Mouse (Mus musculus) embryonic facial prominence, embryonic 13.5 days (tissue): ENCODE measurements around the gene Babam2. TPM values are rescaled to one million over a fixed set of nuclear protein-coding genes. Genes with fewer than 3 reads are reported as not detected.
A peak's percentile ranks its signal among the peaks of the same experiment; 100 is the strongest.

Source experiments
- ATAC-seq: fragments of 200-750 bp; cut with Nextera tagmentation; 2 replicates; pipeline ENCODE4 v1.8.0; 2017; ENCODE audit warnings: low read depth; ENCODE audit not compliant: insufficient number of reproducible peaks, insufficient read depth, low FRiP score, low TSS enrichment
- H3K27ac ChIP-seq: fragments of 300-500 bp; sonication (generic); 2 replicates; pipeline ENCODE4 v1.5.1; 2015; ENCODE audit warnings: moderate library complexity, mild to moderate bottlenecking, inconsistent platforms
- H3K27me3 ChIP-seq: fragments of 300-500 bp; sonication (generic); 2 replicates; pipeline ENCODE4 v1.6.1; 2015; ENCODE audit warnings: mild to moderate bottlenecking, inconsistent platforms
- H3K36me3 ChIP-seq: fragments of 300-500 bp; sonication (generic); 2 replicates; pipeline ENCODE4 v1.6.1; 2015; ENCODE audit warnings: mild to moderate bottlenecking, inconsistent platforms
- H3K4me1 ChIP-seq: fragments of 300-500 bp; sonication (generic); 2 replicates; pipeline ENCODE4 v1.6.1; 2015; ENCODE audit warnings: inconsistent platforms
- H3K4me2 ChIP-seq: fragments of 300-500 bp; sonication (generic); 2 replicates; pipeline ENCODE4 v1.6.1; 2015; ENCODE audit warnings: moderate library complexity, mild to moderate bottlenecking, inconsistent platforms
- H3K4me3 ChIP-seq: fragments of 300-500 bp; sonication (generic); 2 replicates; pipeline ENCODE4 v1.5.1; 2015; ENCODE audit warnings: mild to moderate bottlenecking, inconsistent platforms
- H3K9ac ChIP-seq: fragments of 300-500 bp; sonication (generic); 2 replicates; pipeline ENCODE4 v1.6.1; 2015; ENCODE audit warnings: mild to moderate bottlenecking, inconsistent platforms
- H3K9me3 ChIP-seq: fragments of 300-500 bp; sonication (generic); 2 replicates; pipeline ENCODE4 v1.6.1; 2016; ENCODE audit warnings: inconsistent platforms
- WGBS: fragments of 180-500 bp; shearing (Covaris S2); methylation state at CpG from one replicate; pipeline ENCODE4 v1.1.7; 2015; ENCODE audit warnings: mixed read lengths; 5-methylcytosine and 5-hydroxymethylcytosine counted together
- polyA plus RNA-seq: library from polyadenylated mRNA; unstranded; fragments of >200 nt; fragmentation: Nextera tagmentation; extraction: Ambion mirVana; gene quantifications from 2 replicates; pipeline ENCODE4 v1.2.1, GENCODE M21; 2015

Gene Babam2
- polyA plus RNA-seq, 1 experiment from 2014 or later = 50.1 TPM

GRCm38 (mm10) chr5:31686040-31686439 lies 11.4 kb upstream of the Babam2 start:
- Histone ChIP-seq H3K4me2 (no peak overlapping the region), H3K27ac (no peak overlapping the region), H3K9ac (no peak overlapping the region), H3K4me3 (no peak overlapping the region), H3K36me3 (no peaks in the 10 kb centered on the region), H3K4me1 (no peaks in the 10 kb centered on the region), H3K9me3 (no peaks in the 10 kb centered on the region), H3K27me3 (no peaks in the 10 kb centered on the region)
- 50% methylated on average over 2 of the region's 2 CpGs for WGBS
- no peak for ATAC-seq

- Histone ChIP-seq H3K4me1 (peaks cover 5% of the 10 kb centered on the region; the same call in 1 of the 2 replicates), H3K27ac (no peak overlapping the region), H3K9me3 (no peaks in the 10 kb centered on the region), H3K4me3 (no peak overlapping the region), H3K4me2 (no peak overlapping the region), H3K9ac (no peak overlapping the region), H3K27me3 (no peaks in the 10 kb centered on the region), H3K36me3 (no peaks in the 10 kb centered on the region)
- 90% methylated on average over 3 of the region's 3 CpGs for WGBS
- no peak for ATAC-seq
Observed at GRCm38 (mm10) chr5:31687972-31688371, 9.5 kb upstream of the Babam2 start.

GRCm38 (mm10) chr5:31693191-31693590 lies 4.3 kb upstream of the Babam2 start:
- H3K27me3 ChIP-seq = no peaks in the 10 kb centered on the region
- ATAC-seq = no peak
- H3K4me3 ChIP-seq = no peak overlapping the region
- H3K36me3 ChIP-seq = no peaks in the 10 kb centered on the region
- no peak overlapping the region for H3K4me2 ChIP-seq
- H3K9me3 ChIP-seq = no peaks in the 10 kb centered on the region
- no peak overlapping the region for H3K9ac ChIP-seq
- no peak overlapping the region for H3K27ac ChIP-seq
- H3K4me1 ChIP-seq = peaks cover 13% of the 10 kb centered on the region

- Histone ChIP-seq H3K27me3 (no peaks in the 10 kb centered on the region), H3K4me2 (peak within 1 kb of the TSS; percentile 81), H3K27ac (peak within 1 kb of the TSS; percentile 89), H3K9me3 (no peaks in the 10 kb centered on the region), H3K4me3 (peak within 1 kb of the TSS; percentile 77), H3K36me3 (no peaks in the 10 kb centered on the region), H3K9ac (peak within 1 kb of the TSS; percentile 87), H3K4me1 (peaks cover 11% of the 10 kb centered on the region)
- no peak; the same call in 1 of the 2 replicates for ATAC-seq
- 7% methylated on average over 18 of the region's 18 CpGs for WGBS
Observed at GRCm38 (mm10) chr5:31696971-31697643, 377 bp upstream of the Babam2 start, which contains the start of gene Rbks. Gene Rbks (minus strand): TSS chr5:31697627.

- Histone ChIP-seq H3K9ac (peak overlapping the region; percentile 87), H3K27ac (peak overlapping the region; percentile 89), H3K27me3 (no peaks in the 10 kb centered on the region), H3K36me3 (peaks cover 4% of the 10 kb centered on the region; the same call in 1 of the 2 replicates), H3K4me1 (peaks cover 8% of the 10 kb centered on the region), H3K9me3 (no peaks in the 10 kb centered on the region), H3K4me2 (peak overlapping the region; percentile 81), H3K4me3 (peak overlapping the region; percentile 77)
- WGBS = 2% methylated on average over 16 of the region's 16 CpGs
- ATAC-seq = peak; percentile 64; the same call in 1 of the 2 replicates
Observed at GRCm38 (mm10) chr5:31698297-31698726, 828 bp downstream of the Babam2 start.

GRCm38 (mm10) chr5:31698931-31699330 lies 1.4 kb downstream of the Babam2 start:
- H3K4me2 ChIP-seq = no peak overlapping the region
- H3K4me3 ChIP-seq = no peak overlapping the region
- H3K9me3 ChIP-seq = no peaks in the 10 kb centered on the region
- H3K9ac ChIP-seq = no peak overlapping the region
- no peaks in the 10 kb centered on the region for H3K27me3 ChIP-seq
- peaks cover 5% of the 10 kb centered on the region for H3K4me1 ChIP-seq
- 54% methylated on average over 4 of the region's 4 CpGs for WGBS
- H3K27ac ChIP-seq = no peak overlapping the region
- peaks cover 4% of the 10 kb centered on the region; the same call in 1 of the 2 replicates for H3K36me3 ChIP-seq
- no peak for ATAC-seq

GRCm38 (mm10) chr5:31699397-31699796 lies 1.9 kb downstream of the Babam2 start:
- no peak for ATAC-seq
- H3K9ac ChIP-seq = no peak overlapping the region
- H3K27me3 ChIP-seq = no peaks in the 10 kb centered on the region
- peaks cover 4% of the 10 kb centered on the region; the same call in 1 of the 2 replicates for H3K36me3 ChIP-seq
- H3K4me3 ChIP-seq = no peak overlapping the region
- H3K9me3 ChIP-seq = no peaks in the 10 kb centered on the region
- peaks cover 5% of the 10 kb centered on the region for H3K4me1 ChIP-seq
- H3K4me2 ChIP-seq = no peak overlapping the region
- H3K27ac ChIP-seq = no peak overlapping the region

- ATAC-seq = no peak
- 84% methylated on average over 5 of the region's 5 CpGs for WGBS
- Histone ChIP-seq H3K9ac (no peak overlapping the region), H3K27ac (no peak overlapping the region), H3K4me2 (no peak overlapping the region), H3K4me3 (no peak overlapping the region), H3K36me3 (peaks cover 11% of the 10 kb centered on the region; the same call in 1 of the 2 replicates), H3K9me3 (no peaks in the 10 kb centered on the region), H3K4me1 (no peaks in the 10 kb centered on the region), H3K27me3 (no peaks in the 10 kb centered on the region)
Observed at GRCm38 (mm10) chr5:31704971-31705370, 7.5 kb downstream of the Babam2 start.

GRCm38 (mm10) chr5:31706826-31707225 lies 9.3 kb downstream of the Babam2 start:
- H3K4me3 ChIP-seq = no peak overlapping the region
- no peaks in the 10 kb centered on the region for H3K4me1 ChIP-seq
- H3K9ac ChIP-seq = no peak overlapping the region
- no peak overlapping the region for H3K27ac ChIP-seq
- no peaks in the 10 kb centered on the region for H3K27me3 ChIP-seq
- no peak overlapping the region for H3K4me2 ChIP-seq
- ATAC-seq = no peak
- no peaks in the 10 kb centered on the region for H3K9me3 ChIP-seq
- 83% methylated on average over 4 of the region's 4 CpGs for WGBS
- peaks cover 13% of the 10 kb centered on the region; the same call in 1 of the 2 replicates for H3K36me3 ChIP-seq

GRCm38 (mm10) chr5:31709389-31709788 lies 11.9 kb downstream of the Babam2 start:
- H3K4me1 ChIP-seq = 0 out of 2 replicates have a peak, but pooled peaks cover 2% of the 10 kb centered on the region
- no peak overlapping the region for H3K9ac ChIP-seq
- no peaks in the 10 kb centered on the region for H3K27me3 ChIP-seq
- no peak overlapping the region for H3K4me2 ChIP-seq
- H3K36me3 ChIP-seq = 0 out of 2 replicates have a peak, but pooled peaks cover 9% of the 10 kb centered on the region
- WGBS = 62% methylated on average over 1 of the region's 1 CpGs
- H3K4me3 ChIP-seq = no peak overlapping the region
- no peak overlapping the region for H3K27ac ChIP-seq
- H3K9me3 ChIP-seq = no peaks in the 10 kb centered on the region
- ATAC-seq = no peak

- no peak overlapping the region for H3K27ac ChIP-seq
- 0 out of 2 replicates have a peak, but pooled peaks cover 2% of the 10 kb centered on the region for H3K4me1 ChIP-seq
- 76% methylated on average over 2 of the region's 2 CpGs for WGBS
- 0 out of 2 replicates have a peak, but pooled peaks cover 6% of the 10 kb centered on the region for H3K36me3 ChIP-seq
- no peaks in the 10 kb centered on the region for H3K27me3 ChIP-seq
- no peaks in the 10 kb centered on the region for H3K9me3 ChIP-seq
- no peak overlapping the region for H3K9ac ChIP-seq
- H3K4me2 ChIP-seq = no peak overlapping the region
- no peak for ATAC-seq
- H3K4me3 ChIP-seq = no peak overlapping the region
Observed at GRCm38 (mm10) chr5:31713280-31713711, 15.8 kb downstream of the Babam2 start.

GRCm38 (mm10) chr5:31713841-31714264 lies 16.4 kb downstream of the Babam2 start:
- Histone ChIP-seq H3K9me3 (no peaks in the 10 kb centered on the region), H3K4me1 (0 out of 2 replicates have a peak, but pooled peaks cover 2% of the 10 kb centered on the region), H3K9ac (no peak overlapping the region), H3K36me3 (0 out of 2 replicates have a peak, but pooled peaks cover 6% of the 10 kb centered on the region), H3K27me3 (no peaks in the 10 kb centered on the region), H3K27ac (no peak overlapping the region), H3K4me2 (no peak overlapping the region), H3K4me3 (no peak overlapping the region)
- WGBS = 65% methylated on average over 5 of the region's 5 CpGs
- no peak for ATAC-seq
